Mouse (Mus musculus): Measurements from ENCODE around the gene Chst8. TPM values are rescaled to one million over a fixed set of nuclear protein-coding genes. Genes with fewer than 3 reads are reported as not detected.

Gene Chst8
- polyA plus RNA-seq, 2 experiments: 0.80 to 1.3 TPM

DNA sequence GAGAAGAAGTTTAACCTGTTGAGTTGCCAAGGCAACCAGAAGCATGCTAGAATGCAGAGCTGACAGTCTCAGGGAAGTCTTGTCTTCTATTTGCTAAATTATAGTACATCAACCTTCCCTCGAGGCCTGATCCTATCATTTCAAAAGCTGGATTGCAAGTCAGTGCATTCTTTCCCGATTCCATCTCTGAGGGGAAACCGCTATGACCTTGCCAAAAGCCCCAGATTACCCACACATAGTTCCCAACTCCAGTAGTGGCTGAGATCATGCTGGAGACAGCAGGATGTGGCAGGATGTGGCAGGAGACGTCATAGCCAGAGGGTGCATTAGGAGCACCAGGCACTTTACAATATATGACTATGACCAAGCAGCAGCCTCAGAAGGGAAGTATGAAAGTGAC, 87.3 kb downstream of the Chst8 start:
- Histone ChIP-seq H3K4me3 (replicated peaks; ENCODE audit: low read length) (no peak overlapping the region), H3K36me3 (ENCODE audit: control insufficient read depth, insufficient read depth, low read length) (no peaks in the 10 kb centered on the region), H3K4me2 (replicated peaks; ENCODE audit: low read depth, low read length, severe bottlenecking) (no peak overlapping the region), H3K27me3 (ENCODE audit: control insufficient read depth, insufficient read depth, low read length) (no peaks in the 10 kb centered on the region), H3K4me1 (ENCODE audit: control insufficient read depth, insufficient read depth, low read length) (peaks cover 8% of the 10 kb centered on the region), H3K27ac (replicated peaks; ENCODE audit: low read depth, low read length) (no peak overlapping the region), H3K9me3 (ENCODE audit: control insufficient read depth, low read length) (no peaks in the 10 kb centered on the region), H3K9ac (ENCODE audit: low read depth, low read length, severe bottlenecking) (no peak overlapping the region)
- no peak for TF ChIP-seq POLR2A (IDR thresholded peaks at IDR 0.05; ENCODE audit: borderline replicate concordance, extremely low read depth, insufficient read depth, insufficient read length)
- 76% methylated on average over 4 of the region's 4 CpGs for whole genome bisulfite sequencing
- no peak for DNase-seq (ENCODE audit: low spot score)
- no peak for ATAC-seq (ENCODE audit: low FRiP score, low read depth)

DNA sequence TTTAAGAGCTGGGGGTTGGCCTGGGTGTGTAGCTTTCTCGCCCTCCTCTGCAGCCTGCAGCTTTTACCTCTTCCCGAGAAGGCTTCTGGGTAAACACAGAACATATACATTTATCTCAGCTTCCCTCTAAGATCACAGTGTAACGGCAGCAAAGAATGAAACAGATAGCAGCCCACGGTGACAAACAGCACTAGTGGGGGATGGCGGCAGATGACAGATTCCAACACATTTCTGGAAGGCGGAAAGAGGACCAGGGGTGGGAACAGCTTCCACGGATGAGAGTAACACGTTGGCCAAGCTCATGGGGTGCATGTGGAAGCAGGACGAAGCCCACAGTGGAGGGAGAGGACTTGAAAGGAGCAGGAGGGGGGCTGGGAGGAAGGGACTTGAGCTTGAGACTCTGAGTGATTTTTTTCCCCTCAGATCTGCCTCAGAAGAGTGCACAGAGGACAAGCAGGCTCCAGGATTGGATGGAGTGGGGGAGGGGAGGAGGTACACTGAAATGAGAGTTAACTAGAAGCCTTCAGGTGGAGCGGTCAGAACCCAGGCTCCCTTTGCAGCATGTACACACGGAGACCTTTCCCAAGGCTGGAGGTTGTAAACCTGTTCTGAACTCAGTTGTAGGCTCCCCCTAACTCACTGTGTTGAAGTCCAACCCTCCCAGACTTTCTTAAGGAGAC, 89.8 kb downstream of the Chst8 start:
- H3K9me3 ChIP-seq (ENCODE audit: control insufficient read depth, low read length): no peaks in the 10 kb centered on the region
- peaks cover 8% of the 10 kb centered on the region for H3K4me1 ChIP-seq (ENCODE audit: control insufficient read depth, insufficient read depth, low read length)
- no peak for ATAC-seq (ENCODE audit: low FRiP score, low read depth)
- 54% methylated on average over 11 of the region's 11 CpGs for WGBS
- no peak overlapping the region for H3K9ac ChIP-seq (ENCODE audit: low read depth, low read length, severe bottlenecking)
- TF ChIP-seq POLR2A (IDR thresholded peaks at IDR 0.05; ENCODE audit: borderline replicate concordance, extremely low read depth, insufficient read depth, insufficient read length): no peak
- no peak overlapping the region for H3K4me3 ChIP-seq (replicated peaks; ENCODE audit: low read length)
- no peak for DNase-seq (ENCODE audit: low spot score)
- H3K4me2 ChIP-seq (replicated peaks; ENCODE audit: low read depth, low read length, severe bottlenecking): no peak overlapping the region
- H3K27me3 ChIP-seq (ENCODE audit: control insufficient read depth, insufficient read depth, low read length): no peaks in the 10 kb centered on the region
- H3K36me3 ChIP-seq (ENCODE audit: control insufficient read depth, insufficient read depth, low read length): no peaks in the 10 kb centered on the region
- no peak overlapping the region for H3K27ac ChIP-seq (replicated peaks; ENCODE audit: low read depth, low read length)

DNA sequence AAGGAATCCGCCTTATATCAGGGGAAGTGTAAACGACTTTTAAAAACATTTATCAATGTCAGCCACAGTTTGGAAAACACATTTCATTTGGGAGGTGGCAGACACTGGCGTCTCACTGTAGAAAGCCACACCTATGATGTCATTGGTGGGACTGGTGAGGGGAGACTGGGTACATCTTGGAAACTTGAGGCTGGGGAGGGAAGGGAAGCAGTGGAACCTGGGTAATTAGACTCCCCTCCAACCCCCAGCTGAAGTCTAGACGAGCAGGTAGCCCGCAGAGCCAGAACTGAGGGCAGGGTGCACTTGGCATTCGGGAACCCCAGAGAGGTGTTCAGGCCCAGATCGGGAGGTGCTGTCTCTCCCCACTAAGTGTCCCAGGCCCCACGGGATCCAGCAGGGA, 90.4 kb downstream of the Chst8 start:
- Histone ChIP-seq H3K4me3 (replicated peaks; ENCODE audit: low read length) (no peak overlapping the region), H3K9ac (ENCODE audit: low read depth, low read length, severe bottlenecking) (no peak overlapping the region), H3K4me2 (replicated peaks; ENCODE audit: low read depth, low read length, severe bottlenecking) (no peak overlapping the region), H3K9me3 (ENCODE audit: control insufficient read depth, low read length) (no peaks in the 10 kb centered on the region), H3K4me1 (ENCODE audit: control insufficient read depth, insufficient read depth, low read length) (peaks cover 12% of the 10 kb centered on the region), H3K27ac (replicated peaks; ENCODE audit: low read depth, low read length) (no peak overlapping the region), H3K27me3 (ENCODE audit: control insufficient read depth, insufficient read depth, low read length) (no peaks in the 10 kb centered on the region), H3K36me3 (ENCODE audit: control insufficient read depth, insufficient read depth, low read length) (no peaks in the 10 kb centered on the region)
- WGBS: 37% methylated on average over 8 of the region's 8 CpGs
- no peak for ATAC-seq (ENCODE audit: low FRiP score, low read depth)
- no peak for DNase-seq (ENCODE audit: low spot score)
- TF ChIP-seq POLR2A (IDR thresholded peaks at IDR 0.05; ENCODE audit: borderline replicate concordance, extremely low read depth, insufficient read depth, insufficient read length): no peak

DNA sequence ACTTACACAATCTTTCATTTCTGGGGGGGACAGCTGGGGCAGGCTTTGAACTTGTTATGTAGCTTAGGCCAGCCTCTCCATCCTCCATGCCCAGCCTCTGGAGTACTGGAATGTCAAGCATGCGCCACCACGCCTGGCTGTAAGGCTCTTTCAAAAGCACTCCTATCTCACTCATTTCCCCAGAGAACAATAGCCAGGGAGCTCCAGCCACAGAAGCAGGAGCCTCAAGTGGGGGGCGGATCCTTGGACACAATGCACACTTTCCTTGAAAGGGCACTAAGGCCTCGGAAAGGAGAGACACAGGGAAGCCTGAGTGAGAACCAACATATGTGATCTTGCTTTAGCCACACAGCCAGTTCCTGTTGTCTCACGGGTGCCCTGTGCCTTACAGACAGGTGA, 90.9 kb downstream of the Chst8 start:
- no peak for TF ChIP-seq POLR2A (IDR thresholded peaks at IDR 0.05; ENCODE audit: borderline replicate concordance, extremely low read depth, insufficient read depth, insufficient read length)
- ATAC-seq (ENCODE audit: low FRiP score, low read depth) (no peak), DNase-seq (ENCODE audit: low spot score) (peak; percentile 10)
- Histone ChIP-seq H3K27ac (replicated peaks; ENCODE audit: low read depth, low read length) (no peak overlapping the region), H3K9ac (ENCODE audit: low read depth, low read length, severe bottlenecking) (no peak overlapping the region), H3K9me3 (ENCODE audit: control insufficient read depth, low read length) (no peaks in the 10 kb centered on the region), H3K36me3 (ENCODE audit: control insufficient read depth, insufficient read depth, low read length) (no peaks in the 10 kb centered on the region), H3K4me2 (replicated peaks; ENCODE audit: low read depth, low read length, severe bottlenecking) (no peak overlapping the region), H3K27me3 (ENCODE audit: control insufficient read depth, insufficient read depth, low read length) (0 out of 2 replicates have a peak, but pooled peaks cover 3% of the 10 kb centered on the region), H3K4me1 (ENCODE audit: control insufficient read depth, insufficient read depth, low read length) (peaks cover 15% of the 10 kb centered on the region), H3K4me3 (replicated peaks; ENCODE audit: low read length) (no peak overlapping the region)
- 17% methylated on average over 5 of the region's 5 CpGs for WGBS

DNA sequence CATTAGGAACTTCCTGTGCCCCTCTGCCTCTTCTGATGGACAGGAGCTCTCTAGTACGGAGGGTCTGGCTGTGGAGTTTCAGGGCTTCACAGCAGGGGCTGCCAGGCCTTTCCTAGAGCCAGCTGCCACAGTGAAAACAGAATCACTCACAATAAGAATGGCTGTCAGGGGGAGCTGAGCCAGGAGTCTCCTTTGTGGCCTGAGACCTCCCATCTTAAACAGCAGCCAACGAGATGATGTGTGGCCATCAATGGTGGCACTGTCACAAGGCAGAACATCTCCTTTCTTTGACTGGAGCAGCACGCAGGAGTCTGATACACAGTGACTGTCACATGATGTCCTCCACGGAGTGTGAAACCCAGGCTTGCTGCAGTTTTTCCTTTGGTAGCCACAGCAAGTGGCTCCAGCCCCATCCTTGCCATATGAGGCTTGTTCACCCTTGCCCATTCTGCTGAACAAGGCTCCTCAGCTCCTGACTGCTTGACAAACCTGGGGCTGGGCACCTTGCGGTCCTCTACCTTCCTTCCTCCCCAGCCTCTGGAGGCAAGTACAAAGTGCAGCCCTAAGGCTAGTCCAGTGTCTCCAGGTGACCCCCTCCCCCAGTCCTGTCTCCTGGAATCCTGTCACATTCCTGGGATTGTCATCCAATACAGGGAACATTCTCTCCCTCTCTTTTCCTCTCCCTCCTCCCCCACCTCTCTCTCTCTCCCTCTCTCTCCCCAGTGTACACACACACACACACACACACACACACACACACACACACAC, 91.4 kb downstream of the Chst8 start:
- Histone ChIP-seq H3K4me2 (replicated peaks; ENCODE audit: low read depth, low read length, severe bottlenecking) (no peak overlapping the region), H3K9me3 (ENCODE audit: control insufficient read depth, low read length) (no peaks in the 10 kb centered on the region), H3K4me1 (ENCODE audit: control insufficient read depth, insufficient read depth, low read length) (peaks cover 15% of the 10 kb centered on the region), H3K4me3 (replicated peaks; ENCODE audit: low read length) (no peak overlapping the region), H3K27ac (replicated peaks; ENCODE audit: low read depth, low read length) (no peak overlapping the region), H3K36me3 (ENCODE audit: control insufficient read depth, insufficient read depth, low read length) (no peaks in the 10 kb centered on the region), H3K27me3 (ENCODE audit: control insufficient read depth, insufficient read depth, low read length) (0 out of 2 replicates have a peak, but pooled peaks cover 4% of the 10 kb centered on the region), H3K9ac (ENCODE audit: low read depth, low read length, severe bottlenecking) (no peak overlapping the region)
- 55% methylated on average over 5 of the region's 5 CpGs for WGBS
- DNase-seq (ENCODE audit: low spot score) (no peak), ATAC-seq (ENCODE audit: low FRiP score, low read depth) (no peak)
- TF ChIP-seq POLR2A (IDR thresholded peaks at IDR 0.05; ENCODE audit: borderline replicate concordance, extremely low read depth, insufficient read depth, insufficient read length): no peak

All from limb, embryonic 14.5 days (tissue).